Mouse (Mus musculus) left cerebral cortex, postnatal 25 days (tissue): ENCODE results near the gene Lrrc61. TPM values are rescaled to one million over a fixed set of nuclear protein-coding genes. Genes with fewer than 3 reads are reported as not detected.
A peak's percentile ranks its signal among the peaks of the same experiment; 100 is the strongest.
"Not testable (repeated sequence)": the region's sequence is repeated elsewhere in the genome, so short reads cannot be mapped to it uniquely, and the experiment has no call there.

Experiments
- DNase-seq, 2 experiments: peaks; one replicate each; pipeline ENCODE4 v3.0.0; 2022; ENCODE audit warnings: low spot score in 2 of 2, mixed read lengths in 1 of 2
- intact Hi-C: fragments of 180-260 bp; cut with DNase I; formaldehyde crosslinking; loops from one replicate; pipeline ENCODE4 v1.15.1; 2025
- total RNA-seq, 2 experiments: library from RNA; stranded (reverse); gene quantifications; 2 replicates each; pipeline ENCODE4 v1.2.3; 2021

Gene Lrrc61
- 10 to 100 TPM; 31.3 to 33.3 TPM for total RNA-seq

DNA sequence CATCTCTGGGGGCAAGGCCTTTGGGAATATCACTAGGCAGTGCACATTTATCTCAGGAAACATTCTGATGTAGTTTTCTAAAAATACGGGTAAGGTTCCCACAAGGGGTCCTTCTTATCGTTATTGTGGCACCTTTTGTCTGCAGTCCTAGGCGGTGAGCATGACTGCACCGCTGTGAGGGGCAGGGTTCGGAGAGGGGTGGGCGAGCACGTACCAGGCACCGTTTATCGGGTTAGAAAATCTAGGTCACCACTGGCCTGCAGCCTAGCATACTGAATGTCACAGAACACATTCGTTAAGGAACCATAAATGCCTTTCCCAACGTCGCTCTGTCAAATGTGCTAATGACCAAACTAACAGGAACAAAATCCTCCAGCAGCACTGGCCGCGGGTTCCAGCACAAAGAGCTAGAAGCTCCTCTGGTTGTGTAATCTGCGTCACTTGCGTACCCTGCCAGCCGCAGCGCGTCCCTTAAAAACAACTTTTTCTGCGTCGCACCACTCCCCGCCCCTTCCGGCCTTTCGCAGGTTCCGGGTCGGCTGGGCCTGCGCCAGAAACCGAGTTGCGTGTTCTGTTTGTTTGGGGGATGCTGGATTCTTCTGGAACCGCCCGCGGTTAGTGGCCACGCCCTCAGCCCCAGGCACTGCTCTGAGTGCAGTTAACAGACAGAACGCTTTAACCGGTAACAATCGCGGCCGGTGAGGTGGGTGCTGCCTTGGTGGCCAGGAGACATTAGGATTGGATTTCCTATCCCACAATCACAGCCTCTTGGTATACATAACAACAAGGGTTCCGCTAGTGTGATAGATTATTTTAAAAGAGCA lies at the start of gene Lrrc61:
Gene Lrrc61, plus strand, starts transcription at position 517 of the 824 bp plus-strand sequence.
- peak; percentile 96 to 98 for DNase-seq
- intact Hi-C loops, result loop anchor here (2.0 to 5.0 kb wide), 2 partner anchors 38 to 73 kb away; partner anchors contain the start of genes AI854703, Gm44965 and Repin1

GRCm38 (mm10) chr6:48508087-48508486 lies 46.5 kb upstream of the Lrrc61 start:
- no peak for DNase-seq
- intact Hi-C loops, result loop anchor here (5.0 to 10.0 kb wide), 2 partner anchors 111 to 333 kb away; partner anchors contain the start of gene Krba1

GRCm38 (mm10) chr6:48510426-48510825 lies 44.2 kb upstream of the Lrrc61 start:
- no peak for DNase-seq
- intact Hi-C loops, result no loop called here

DNA sequence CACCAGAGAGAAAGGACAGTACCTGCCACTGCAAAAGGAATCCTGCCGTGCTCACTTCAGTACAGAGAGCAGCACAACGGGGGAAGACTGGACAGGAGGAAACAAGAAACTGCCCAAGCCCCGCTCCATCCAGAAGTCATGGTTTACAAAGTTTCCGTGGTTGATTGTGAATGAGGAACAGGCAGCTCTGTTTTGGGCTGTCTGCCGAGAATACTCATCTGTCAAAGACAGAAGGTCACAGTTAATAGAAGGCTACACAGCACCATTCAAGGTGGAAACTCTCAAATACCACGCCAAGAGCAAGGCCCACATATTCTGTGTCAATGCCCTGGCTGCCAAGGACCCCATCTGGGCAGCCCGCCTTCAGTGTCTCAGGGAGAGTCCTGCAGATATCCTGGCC lies 42.7 kb upstream of the Lrrc61 start:
- DNase-seq, result no peak
- intact Hi-C loops, result no loop called here

GRCm38 (mm10) chr6:48524882-48525281 lies 29.7 kb upstream of the Lrrc61 start:
- intact Hi-C loops, result not testable (repeated sequence)

DNA sequence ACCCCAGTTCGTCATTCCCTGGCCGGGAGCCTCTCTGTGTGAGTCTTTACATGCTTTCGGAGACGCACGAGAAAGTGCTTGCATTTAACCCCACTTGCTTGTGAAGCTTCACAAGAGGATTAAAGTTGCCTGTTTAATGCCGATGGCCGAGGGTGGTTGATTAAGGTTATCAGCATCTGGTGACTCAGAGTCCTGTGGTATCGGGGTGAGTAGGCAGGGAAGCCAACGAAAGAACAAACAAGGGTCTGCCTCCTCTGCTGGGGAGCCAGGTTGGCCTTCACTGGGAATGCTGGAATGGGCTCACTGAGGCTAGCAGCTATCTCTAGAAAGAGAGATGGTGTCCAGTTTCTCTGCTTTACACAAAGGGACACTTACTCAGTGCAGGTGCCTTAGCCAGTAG lies 26.7 kb upstream of the Lrrc61 start:
- intact Hi-C loops, result no loop called here
- DNase-seq, result no peak

More at GRCm38 (mm10) chr6:48524882-48525281, 29.7 kb upstream of the Lrrc61 start:
- DNase-seq, result not testable (repeated sequence)

- intact Hi-C loops, result no loop called here
- no peak for DNase-seq
Observed at GRCm38 (mm10) chr6:48529261-48529660, 25.3 kb upstream of the Lrrc61 start.

DNA sequence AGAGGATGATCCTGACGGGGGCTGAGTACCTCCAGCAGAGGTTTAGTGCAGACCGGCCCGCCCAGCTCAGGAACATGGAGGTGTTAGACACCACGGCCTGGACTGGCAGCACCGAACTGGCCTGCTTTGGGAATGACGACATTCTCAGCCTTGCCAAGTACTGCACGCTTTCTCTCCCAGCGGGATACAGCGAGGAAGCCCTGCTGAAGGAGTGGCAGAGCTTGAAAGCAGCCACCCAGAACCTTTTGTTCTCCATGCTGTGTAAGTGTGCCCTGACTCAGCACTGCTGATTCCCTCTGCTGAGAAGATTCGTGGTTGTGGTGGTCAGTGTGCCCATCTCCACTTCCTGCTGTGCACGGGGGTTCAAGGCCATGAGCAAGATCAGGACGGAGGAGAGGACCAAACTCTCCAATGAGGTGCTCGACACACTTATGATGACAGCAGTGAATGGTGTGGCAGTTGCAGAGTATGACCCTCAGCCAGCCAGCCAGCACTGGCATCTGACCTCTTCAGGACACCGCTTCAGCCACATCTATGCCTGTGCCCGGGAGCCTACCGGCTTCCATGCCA lies 24.6 kb upstream of the Lrrc61 start:
- intact Hi-C loops, result no loop called here
- DNase-seq, result no peak

DNA sequence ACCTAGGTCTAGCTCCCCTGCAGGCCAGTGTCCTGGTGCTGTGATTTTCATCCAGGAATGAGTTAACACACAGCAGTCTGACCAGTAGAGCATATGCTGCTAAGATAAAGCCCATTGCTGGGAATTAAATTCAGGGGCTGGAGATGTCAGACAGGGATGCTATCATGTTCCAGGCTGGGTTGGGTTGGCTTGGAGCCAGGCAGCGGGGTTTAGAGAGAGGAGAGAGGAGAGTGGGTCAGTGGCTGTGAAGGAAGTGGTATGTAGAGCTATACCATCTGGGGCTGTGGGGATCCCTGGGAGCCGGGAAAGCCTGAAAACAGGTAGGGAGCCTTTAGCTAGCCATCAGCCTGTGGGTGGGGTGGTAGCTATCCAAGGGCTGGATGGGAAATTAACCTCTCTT lies 23.7 kb upstream of the Lrrc61 start:
- intact Hi-C loops, result no loop called here
- no peak for DNase-seq

- no peak for DNase-seq
- intact Hi-C loops, result no loop called here
Observed at GRCm38 (mm10) chr6:48533475-48533874, 21.1 kb upstream of the Lrrc61 start.

DNA sequence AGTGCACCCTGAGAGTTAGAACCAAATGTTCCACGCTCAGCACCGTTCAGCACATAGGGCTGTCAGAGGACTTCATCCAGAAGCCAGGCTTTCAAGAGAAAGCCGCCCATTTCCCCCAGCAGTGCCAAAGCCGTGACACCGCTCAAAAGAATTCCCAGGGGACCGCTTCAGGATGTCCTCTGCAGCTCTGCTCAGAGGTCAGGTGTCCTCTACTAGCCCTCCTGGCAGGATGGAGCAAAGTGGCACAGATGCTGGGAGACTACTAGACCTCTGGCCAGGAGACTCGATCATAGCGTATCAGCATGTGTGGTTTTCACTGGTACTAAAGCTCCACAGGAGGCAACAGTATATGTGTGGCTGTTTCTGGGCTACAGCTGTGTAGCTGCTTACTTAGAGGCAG lies 19.7 kb upstream of the Lrrc61 start:
- intact Hi-C loops, result loop anchor here (5.0 kb wide), 1 partner anchor 358 kb away; no protein-coding TSS in a partner anchor
- no peak for DNase-seq

GRCm38 (mm10) chr6:48536091-48536490 lies 18.5 kb upstream of the Lrrc61 start:
- DNase-seq, result no peak
- intact Hi-C loops, result loop anchor here (5.0 kb wide), 1 partner anchor 359 kb away; no protein-coding TSS in a partner anchor

DNA sequence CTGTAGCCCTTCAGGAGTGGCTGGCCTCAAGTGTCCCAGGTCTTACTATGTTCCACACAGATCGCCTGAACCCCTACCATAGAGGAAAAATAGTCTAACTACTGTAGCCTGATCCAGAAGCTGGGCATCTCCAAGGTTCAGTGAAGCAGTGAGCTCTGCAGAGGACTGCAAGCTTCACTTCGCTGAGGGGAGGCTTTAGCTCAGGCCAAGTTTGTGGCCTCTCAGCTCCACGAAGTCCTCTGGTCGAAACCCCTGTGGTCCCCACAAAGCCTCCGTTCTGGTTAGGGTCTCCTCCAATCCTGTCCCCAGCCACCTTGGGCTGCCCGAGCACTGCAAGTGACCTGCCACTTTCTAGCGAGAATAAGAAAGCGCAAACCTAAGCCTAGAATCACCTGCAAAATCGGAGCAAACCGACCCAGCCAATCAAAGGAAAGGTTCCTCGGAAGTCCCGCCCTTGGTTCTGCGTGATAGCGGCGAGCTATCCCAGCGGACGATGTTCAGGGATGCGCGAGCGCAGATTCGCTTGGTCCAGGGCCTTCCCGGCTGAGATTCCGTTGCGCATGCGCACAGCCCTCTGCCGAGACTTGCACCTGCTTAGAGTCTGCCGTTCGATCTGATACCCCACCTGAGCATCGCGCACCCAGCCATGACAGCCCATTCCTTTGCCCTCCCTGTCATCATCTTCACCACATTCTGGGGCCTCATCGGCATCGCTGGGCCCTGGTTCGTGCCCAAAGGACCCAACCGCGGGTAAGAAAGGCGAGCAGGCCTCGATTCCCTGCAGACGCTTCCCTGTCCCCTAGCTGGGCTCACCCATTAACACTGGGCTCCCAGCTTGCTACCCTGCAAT lies 17.3 kb upstream of the Lrrc61 start, which contains the start of gene Atp6v0e2:
Gene Atp6v0e2, plus strand, starts transcription at position 511 of the 850 bp plus-strand sequence.
- intact Hi-C loops, result loop anchor here (5.0 kb wide), 1 partner anchor 360 kb away; no protein-coding TSS in a partner anchor
- peak; percentile 92 to 96 for DNase-seq

- DNase-seq, result peak; percentile 77 to 85
- intact Hi-C loops, result loop anchor here (5.0 kb wide), 1 partner anchor 362 kb away; no protein-coding TSS in a partner anchor
Observed at GRCm38 (mm10) chr6:48538841-48539737, 15.5 kb upstream of the Lrrc61 start.

DNA sequence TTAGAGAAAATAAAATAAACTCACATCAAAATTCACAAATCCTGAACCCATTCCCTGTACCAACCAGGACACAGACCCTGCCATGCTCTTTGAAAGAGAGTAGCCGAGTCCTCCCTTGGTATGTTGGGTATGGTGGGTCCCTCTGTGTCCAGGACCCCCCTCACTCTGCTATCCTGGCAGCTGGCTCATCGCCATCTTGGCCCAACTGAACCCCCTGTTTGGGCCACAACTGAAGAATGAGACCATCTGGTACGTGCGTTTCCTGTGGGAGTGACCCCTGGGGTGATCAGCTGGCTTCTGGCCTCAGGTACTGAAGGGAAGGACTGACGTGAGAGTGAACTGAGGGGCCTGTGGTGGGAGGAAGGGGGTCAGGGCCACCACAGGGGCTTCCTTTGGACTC lies 14.7 kb upstream of the Lrrc61 start:
- no peak for DNase-seq
- intact Hi-C loops, result loop anchor here (2.0 to 10.0 kb wide), 3 partner anchors 95 to 363 kb away; partner anchors contain the start of genes Gimap3 and Zfp467

GRCm38 (mm10) chr6:48540721-48541120 lies 13.9 kb upstream of the Lrrc61 start:
- no peak for DNase-seq
- intact Hi-C loops, result loop anchor here (2.0 to 10.0 kb wide), 2 partner anchors 96 to 234 kb away; partner anchors contain the start of genes Gimap3 and Zfp467

DNA sequence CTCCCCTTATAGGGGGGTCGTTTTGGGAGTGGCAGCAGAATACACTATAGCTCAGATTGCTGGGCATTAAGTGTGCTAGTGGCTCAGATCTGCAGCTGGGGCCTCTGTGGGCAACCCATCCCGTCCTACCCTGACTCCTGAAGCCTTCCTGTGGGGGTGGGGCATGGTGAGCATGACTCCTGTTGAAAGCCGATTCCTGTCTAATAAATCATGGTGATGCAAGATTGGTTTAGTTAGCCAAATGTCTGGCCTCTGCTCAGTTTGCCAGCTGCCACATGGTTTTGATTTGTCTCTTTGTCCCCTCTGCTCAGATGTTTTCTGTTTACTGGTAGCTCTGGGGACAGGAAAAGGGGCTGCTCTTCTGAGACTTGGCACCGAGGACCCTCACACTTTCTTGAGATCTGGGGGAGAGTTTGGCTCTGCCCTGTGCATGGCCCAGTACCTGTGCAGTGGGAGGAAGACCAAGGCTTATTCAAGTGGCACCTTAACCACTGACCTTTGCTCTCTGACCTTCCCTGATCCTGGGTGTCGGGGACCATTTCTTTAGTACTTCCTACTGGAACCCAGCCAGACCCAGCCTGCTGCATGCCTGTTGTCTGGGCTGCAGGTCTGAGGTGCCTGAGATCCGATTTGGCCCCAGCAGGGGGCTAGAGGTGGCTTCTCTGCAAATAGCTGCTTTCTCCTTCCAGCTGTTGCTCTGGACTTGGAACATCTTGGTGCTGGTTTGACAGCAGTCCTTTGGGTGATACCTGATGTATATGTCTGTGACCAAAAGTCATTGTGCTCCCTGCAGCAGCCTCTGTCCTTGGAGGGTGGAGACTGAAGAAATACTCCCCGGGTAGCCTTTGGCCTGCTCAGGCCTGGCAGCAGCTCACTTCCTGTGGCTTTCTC lies 12.8 kb upstream of the Lrrc61 start:
- intact Hi-C loops, result loop anchor here (2.0 to 10.0 kb wide), 2 partner anchors 97 to 233 kb away; partner anchors contain the start of genes Gimap3 and Zfp467

More for the DNA sequence above, 12.8 kb upstream of the Lrrc61 start:
- DNase-seq, result no peak
